Mouse (Mus musculus) lung, embryonic 16.5 days (tissue): ENCODE data around the gene Hoxa4. TPM values are rescaled to one million over a fixed set of nuclear protein-coding genes. Genes with fewer than 3 reads are reported as not detected.

ENCODE experiments used
- ATAC-seq: fragments of 200-750 bp; cut with Nextera tagmentation; 2 replicates; pipeline ENCODE4 v1.8.0; 2017; ENCODE audit warnings: low read depth, mild to moderate bottlenecking, moderate library complexity
- H3K27ac ChIP-seq: fragments of 300-500 bp; sonication (generic); 2 replicates; pipeline ENCODE4 v1.5.1; 2014; ENCODE audit warnings: mild to moderate bottlenecking, control low read depth, low read length
- H3K27me3 ChIP-seq: fragments of 300-500 bp; sonication (generic); 2 replicates; pipeline ENCODE4 v1.6.1; 2014; ENCODE audit warnings: low read depth, low read length, mixed read lengths; ENCODE audit not compliant: control insufficient read depth, insufficient read depth
- H3K36me3 ChIP-seq: fragments of 300-500 bp; sonication (generic); 2 replicates; pipeline ENCODE4 v1.6.1; 2014; ENCODE audit warnings: low read length; ENCODE audit not compliant: control insufficient read depth, insufficient read depth
- H3K4me1 ChIP-seq: fragments of 300-500 bp; sonication (generic); replicated peaks from 2 replicates; pipeline ENCODE4 v1.6.1; 2014; ENCODE audit warnings: low read length, mixed read lengths; ENCODE audit not compliant: control insufficient read depth, insufficient read depth
- H3K4me2 ChIP-seq: fragments of 300-500 bp; sonication (generic); 2 replicates; pipeline ENCODE4 v1.6.1; 2014; ENCODE audit warnings: low read depth, low read length, control low read depth
- H3K4me3 ChIP-seq: fragments of 300-500 bp; sonication (generic); 2 replicates; pipeline ENCODE4 v1.5.1; 2014; ENCODE audit warnings: mild to moderate bottlenecking, low read length, control low read depth
- H3K9ac ChIP-seq: fragments of 300-500 bp; sonication (generic); 2 replicates; pipeline ENCODE4 v1.6.1; 2014; ENCODE audit warnings: low read length, control low read depth
- H3K9me3 ChIP-seq: fragments of 300-500 bp; sonication (generic); 2 replicates; pipeline ENCODE4 v1.6.1; 2016; ENCODE audit warnings: low read length; ENCODE audit not compliant: control insufficient read depth
- WGBS: fragments of 180-500 bp; shearing (Covaris S2); extraction: QIAGEN DNeasy Blood & Tissue Kit; methylation state at CpG from one replicate; pipeline ENCODE4 v1.1.7; 2014; 5-methylcytosine and 5-hydroxymethylcytosine counted together
- polyA plus RNA-seq: library from polyadenylated mRNA; unstranded; fragments of >200 nt; fragmentation: Nextera tagmentation; extraction: Ambion mirVana; gene quantifications from 2 replicates; pipeline ENCODE4 v1.2.1, GENCODE M21; 2015

Hoxa4 gene
- polyA plus RNA-seq, 1 experiment from 2014 or later = 2.4 TPM

DNA sequence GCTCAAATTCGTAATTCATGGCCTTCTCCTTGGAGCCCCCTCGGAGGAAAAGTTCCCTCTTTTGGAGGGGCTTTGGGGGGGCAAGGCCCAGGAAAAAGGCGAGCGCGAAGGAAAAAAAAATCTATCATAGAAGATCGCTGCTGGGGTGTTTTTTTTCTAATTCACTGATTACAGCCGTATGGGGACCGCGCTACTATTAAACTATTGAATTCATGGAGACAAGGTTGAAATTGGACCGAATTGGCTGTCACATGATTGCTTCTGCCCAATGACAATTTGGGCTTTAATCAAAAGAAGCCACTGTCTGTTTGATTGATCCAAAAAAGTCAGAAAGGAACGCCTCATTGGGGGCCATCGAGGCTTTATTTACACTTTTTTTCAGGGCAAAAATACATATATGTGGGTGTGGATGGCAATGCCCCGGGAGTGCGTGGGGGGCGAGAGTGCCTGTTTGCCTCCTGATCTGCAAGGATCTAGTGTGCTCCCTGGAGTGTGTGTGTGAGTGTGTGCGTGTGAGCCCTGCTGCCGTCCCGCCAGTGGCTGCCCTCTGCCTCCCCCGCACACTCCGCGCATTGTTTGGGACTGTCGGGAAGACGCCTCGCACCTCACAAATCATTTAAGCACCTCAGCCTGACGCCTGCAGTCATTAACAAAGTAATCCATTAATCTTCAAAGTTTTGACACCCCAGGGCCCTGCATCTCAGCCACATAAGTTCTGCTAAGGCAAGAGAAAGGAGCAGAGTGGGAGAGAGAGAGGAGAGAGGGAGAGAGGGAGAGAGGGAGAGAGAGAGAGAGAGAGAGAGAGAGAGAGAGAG lies 26.7 kb downstream of the Hoxa4 start, which contains the start of gene Hoxa2:
Gene Hoxa2, minus strand, starts transcription at position 206 of the 815 bp plus-strand sequence.
- peak within 1 kb of the TSS; percentile 80 for H3K9ac ChIP-seq
- peaks cover 20% of the 10 kb centered on the region for H3K27me3 ChIP-seq
- H3K9me3 ChIP-seq = no peaks in the 10 kb centered on the region
- H3K36me3 ChIP-seq = no peaks in the 10 kb centered on the region
- under 1% methylated on average over 25 of the region's 25 CpGs for WGBS
- peak within 1 kb of the TSS; percentile 58 for H3K4me3 ChIP-seq
- peaks cover 7% of the 10 kb centered on the region for H3K4me1 ChIP-seq
- H3K4me2 ChIP-seq = peak within 1 kb of the TSS; percentile 96
- peak; percentile 55 for ATAC-seq
- H3K27ac ChIP-seq = peak within 1 kb of the TSS; percentile 96

DNA sequence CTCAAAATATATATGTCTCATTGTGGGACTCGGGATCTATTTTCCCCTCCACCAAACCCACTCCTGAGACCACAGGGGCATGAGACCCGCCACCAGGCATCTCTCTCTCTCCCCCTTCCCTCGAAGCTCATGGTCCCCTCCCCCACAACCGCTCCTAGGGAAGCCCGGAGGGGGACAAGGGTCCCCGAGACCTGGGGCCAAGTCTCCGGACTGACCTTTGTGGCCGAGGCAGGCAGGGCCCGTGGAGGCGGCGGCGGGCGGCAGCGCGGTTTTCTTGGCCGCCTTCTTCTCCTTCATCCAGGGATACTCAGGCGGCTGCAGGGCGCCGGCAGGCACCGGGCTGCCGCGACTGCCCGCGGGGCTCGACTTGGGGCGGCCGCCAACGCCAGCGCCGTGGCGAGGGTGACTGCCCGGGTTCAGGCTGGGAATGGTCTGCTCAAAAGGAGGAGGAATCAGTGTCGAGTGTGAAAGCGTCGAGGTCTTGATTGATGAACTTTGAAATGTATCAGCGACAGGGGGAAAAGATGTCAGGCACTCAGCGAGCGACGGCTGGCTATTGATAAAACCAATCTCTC lies 27.4 kb downstream of the Hoxa4 start:
- Histone ChIP-seq H3K4me3 (peak overlapping the region; percentile 58), H3K9ac (peak overlapping the region; percentile 80), H3K4me2 (peak overlapping the region; percentile 96), H3K9me3 (no peaks in the 10 kb centered on the region), H3K4me1 (peaks cover 10% of the 10 kb centered on the region), H3K27me3 (peaks cover 26% of the 10 kb centered on the region), H3K36me3 (no peaks in the 10 kb centered on the region), H3K27ac (peak overlapping the region; percentile 96)
- under 1% methylated on average over 39 of the region's 39 CpGs for WGBS
- peak; percentile 20; the same call in 1 of the 2 replicates for ATAC-seq

DNA sequence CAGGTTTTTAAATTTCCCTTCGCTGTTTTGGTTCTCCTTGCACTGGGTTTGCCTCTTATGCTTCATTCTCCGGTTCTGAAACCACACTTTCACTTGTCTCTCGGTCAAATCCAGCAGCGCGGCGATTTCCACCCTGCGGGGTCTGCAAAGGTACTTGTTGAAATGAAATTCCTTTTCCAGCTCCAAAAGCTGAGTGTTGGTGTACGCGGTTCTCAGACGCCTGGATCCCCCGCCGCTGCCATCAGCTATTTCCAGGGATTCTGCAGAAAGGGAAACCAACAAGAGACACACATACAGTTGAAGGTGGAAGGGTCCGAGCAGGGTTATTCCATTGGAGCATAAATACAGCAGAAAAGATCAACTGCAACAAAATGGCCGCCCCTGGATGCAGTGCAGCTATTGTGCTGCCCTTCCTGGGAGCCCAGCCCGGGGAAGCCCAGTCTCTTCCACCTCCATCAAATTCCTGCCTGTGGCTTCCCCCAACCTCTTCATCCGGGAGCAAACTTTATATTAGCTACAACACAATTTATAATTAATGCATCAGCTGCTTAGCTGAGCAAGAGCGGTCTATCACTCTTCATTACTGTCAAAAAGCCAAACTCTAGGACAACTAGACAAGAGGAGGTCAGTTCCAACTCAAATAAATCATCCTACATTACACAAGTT lies 28.1 kb downstream of the Hoxa4 start:
- Histone ChIP-seq H3K4me3 (peak overlapping the region; percentile 58), H3K36me3 (no peaks in the 10 kb centered on the region), H3K4me1 (peaks cover 13% of the 10 kb centered on the region), H3K27ac (peak overlapping the region; percentile 96), H3K4me2 (peak overlapping the region; percentile 96), H3K27me3 (peaks cover 26% of the 10 kb centered on the region), H3K9ac (peak overlapping the region; percentile 80), H3K9me3 (no peaks in the 10 kb centered on the region)
- peak; percentile 56 for ATAC-seq
- 3% methylated on average over 17 of the region's 17 CpGs for WGBS

DNA sequence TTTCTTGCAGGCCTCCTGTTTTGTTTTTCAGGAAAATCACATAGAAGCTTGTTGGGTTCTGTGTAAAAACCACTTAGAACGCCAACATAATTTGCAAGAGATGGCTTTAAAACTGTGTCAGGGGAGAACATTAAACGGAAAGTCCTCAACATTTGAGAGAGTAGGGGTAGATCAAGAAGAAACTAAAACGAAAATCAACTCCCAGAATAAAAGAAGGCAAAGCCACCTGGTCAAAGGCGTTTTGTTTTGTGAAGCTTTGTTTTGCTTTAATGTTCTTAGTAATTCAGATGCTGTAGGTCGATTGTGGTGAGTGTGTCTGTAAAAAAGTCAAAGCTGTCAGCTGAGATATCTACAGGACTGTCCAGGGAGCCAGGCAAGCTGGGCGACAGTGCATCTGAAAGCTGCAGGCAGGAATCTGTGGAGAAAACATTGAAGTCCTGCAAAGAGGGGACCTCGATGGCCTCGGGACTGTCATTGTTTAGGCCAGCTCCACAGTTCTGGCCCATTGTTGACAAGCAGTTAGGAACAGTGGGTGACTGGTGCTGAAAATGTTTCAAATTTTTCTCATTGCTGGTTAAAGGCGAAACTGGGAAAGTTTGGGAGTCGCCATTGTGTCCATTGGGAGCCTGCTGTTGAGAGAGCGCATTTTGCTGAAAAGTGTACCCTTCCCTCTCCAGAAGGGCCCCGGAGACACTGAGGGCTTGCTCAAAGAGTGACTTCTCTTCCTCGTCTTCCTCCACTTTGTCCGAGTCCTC lies 28.8 kb downstream of the Hoxa4 start:
- Histone ChIP-seq H3K4me2 (peak overlapping the region; percentile 96), H3K9me3 (no peaks in the 10 kb centered on the region), H3K4me1 (peaks cover 13% of the 10 kb centered on the region), H3K9ac (peak overlapping the region; percentile 80), H3K27ac (peak overlapping the region; percentile 96), H3K36me3 (no peaks in the 10 kb centered on the region), H3K27me3 (peaks cover 27% of the 10 kb centered on the region), H3K4me3 (peak overlapping the region; percentile 58)
- 8% methylated on average over 14 of the region's 14 CpGs for WGBS
- no peak for ATAC-seq

DNA sequence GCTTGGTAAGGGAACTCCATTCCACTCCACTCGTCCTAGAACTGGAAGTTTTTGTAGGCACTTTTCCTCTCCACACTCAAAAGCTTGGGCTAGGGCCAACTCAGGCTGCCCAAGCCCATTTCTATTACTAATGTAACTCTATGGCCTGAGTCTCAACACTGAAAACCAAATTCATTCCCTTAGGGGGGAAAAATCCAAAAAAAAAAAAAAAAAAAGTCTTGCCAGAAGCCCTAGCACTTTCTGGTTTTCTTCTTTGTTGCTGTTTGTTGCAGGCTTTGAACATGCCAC lies 29.5 kb downstream of the Hoxa4 start:
- Histone ChIP-seq H3K9ac (peak overlapping the region; percentile 11), H3K27me3 (peaks cover 33% of the 10 kb centered on the region), H3K4me2 (peak overlapping the region; percentile 96), H3K4me3 (peak overlapping the region; percentile 30), H3K36me3 (no peaks in the 10 kb centered on the region), H3K4me1 (peaks cover 13% of the 10 kb centered on the region), H3K9me3 (no peaks in the 10 kb centered on the region), H3K27ac (peak overlapping the region; percentile 73)
- ATAC-seq = no peak
- 4% methylated on average over 1 of the region's 1 CpGs for WGBS

DNA sequence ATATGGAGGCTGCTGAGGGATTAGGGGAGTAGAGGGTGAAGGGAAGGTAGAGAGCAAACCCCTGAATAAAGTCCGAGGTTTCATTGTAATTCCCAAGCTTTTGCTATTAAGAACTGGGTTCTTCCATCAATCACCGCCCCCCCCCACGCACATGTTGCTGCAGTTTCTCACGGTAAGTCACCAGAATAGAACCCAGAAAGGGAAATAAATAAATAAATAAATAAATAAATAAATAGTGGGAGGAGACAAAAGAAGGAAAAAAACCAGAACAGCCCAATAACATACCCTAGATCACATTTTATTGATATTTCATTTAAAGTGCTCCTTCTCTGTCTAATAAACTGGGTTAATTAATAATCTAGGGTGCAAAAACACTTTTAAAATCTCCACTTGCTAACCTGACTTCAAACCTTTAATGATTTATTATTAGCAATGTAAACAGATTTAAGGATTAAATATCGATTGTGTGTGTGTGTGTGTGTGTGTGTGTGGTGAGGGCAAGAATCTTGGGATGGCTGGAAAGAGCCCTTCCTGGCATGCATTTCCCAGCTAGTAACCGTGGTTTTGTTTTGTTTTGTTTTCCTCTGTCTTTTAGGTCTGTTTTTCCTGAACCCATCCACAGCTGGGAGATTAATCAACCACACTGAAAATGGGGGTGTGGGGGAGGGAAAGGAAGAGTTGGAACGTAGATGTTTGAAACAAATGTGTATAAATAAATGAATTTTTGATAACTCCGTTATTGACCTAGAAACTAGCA lies 30.0 kb downstream of the Hoxa4 start:
- Histone ChIP-seq H3K9me3 (no peaks in the 10 kb centered on the region), H3K4me2 (peak overlapping the region; percentile 96), H3K27me3 (peaks cover 34% of the 10 kb centered on the region), H3K4me3 (peak overlapping the region; percentile 80), H3K4me1 (peaks cover 10% of the 10 kb centered on the region), H3K9ac (peak overlapping the region; percentile 85), H3K36me3 (no peaks in the 10 kb centered on the region), H3K27ac (peak overlapping the region; percentile 98)
- ATAC-seq = no peak
- 9% methylated on average over 8 of the region's 8 CpGs for WGBS

DNA sequence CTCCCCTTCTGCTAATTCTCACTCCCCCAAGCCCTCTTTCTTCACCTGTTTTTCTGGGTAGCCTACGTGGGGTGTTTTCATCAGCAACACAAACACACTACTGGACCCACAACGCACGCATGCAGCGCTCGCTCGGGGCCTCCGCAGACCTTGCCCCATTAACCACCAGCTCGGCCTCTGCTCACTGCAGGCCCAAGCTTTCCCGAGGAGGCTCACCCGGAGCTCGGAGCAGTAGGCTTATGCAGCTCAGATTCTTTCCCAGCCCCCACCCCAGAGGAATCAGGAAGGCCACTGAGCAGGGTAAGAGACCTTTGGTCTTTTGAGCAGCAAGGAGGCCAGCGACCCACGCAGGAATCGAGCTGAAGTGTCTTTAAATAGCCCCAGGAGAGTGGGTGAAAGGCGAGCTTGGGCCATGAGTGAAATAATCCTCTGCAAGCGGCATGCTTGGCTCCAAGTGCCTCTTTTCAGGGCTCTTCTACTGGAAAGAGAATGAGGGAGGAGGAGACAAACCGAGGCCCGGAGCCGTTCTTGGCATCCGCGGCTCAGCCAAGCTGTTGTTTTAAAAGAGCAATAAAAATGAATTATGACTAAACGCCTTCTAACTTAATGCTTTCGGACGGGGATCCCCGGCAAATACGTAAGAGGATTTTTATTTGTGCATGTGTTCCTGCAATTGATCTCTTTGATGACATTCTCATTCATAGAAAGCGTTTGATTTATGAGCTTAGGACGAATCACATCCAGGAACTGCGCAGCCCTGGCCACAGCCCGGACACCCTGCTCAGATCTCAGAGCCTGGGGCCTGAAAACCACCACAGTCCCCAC lies 30.8 kb downstream of the Hoxa4 start:
- ATAC-seq = no peak
- 3% methylated on average over 30 of the region's 30 CpGs for WGBS
- Histone ChIP-seq H3K36me3 (no peaks in the 10 kb centered on the region), H3K4me3 (peak overlapping the region; percentile 80), H3K9ac (peak overlapping the region; percentile 85), H3K9me3 (no peaks in the 10 kb centered on the region), H3K4me1 (peaks cover 10% of the 10 kb centered on the region), H3K27ac (peak overlapping the region; percentile 98), H3K4me2 (peak overlapping the region; percentile 96), H3K27me3 (peaks cover 38% of the 10 kb centered on the region)

DNA sequence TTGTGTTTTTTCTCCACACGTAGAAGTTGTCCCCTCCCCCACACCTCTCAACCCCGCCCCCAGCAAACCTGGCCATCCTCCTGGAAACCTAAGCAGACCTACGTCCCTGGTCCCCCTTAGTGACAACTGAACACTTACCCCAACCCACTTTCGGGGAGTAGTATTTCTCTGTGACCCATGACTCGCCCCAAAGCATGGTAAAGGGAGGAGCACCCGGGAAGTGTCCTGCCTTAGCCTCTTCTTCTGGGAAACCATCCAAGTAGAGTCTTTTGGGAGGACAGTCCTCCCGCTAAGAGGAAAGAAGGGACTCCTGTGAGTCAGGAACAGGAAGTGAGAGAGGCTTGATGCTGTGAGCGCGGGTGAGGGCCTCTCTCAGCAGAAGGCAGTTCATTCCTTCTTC lies 31.6 kb downstream of the Hoxa4 start:
- Histone ChIP-seq H3K9ac (peak overlapping the region; percentile 85), H3K36me3 (no peaks in the 10 kb centered on the region), H3K27ac (peak overlapping the region; percentile 98), H3K4me3 (peak overlapping the region; percentile 80), H3K4me2 (peak overlapping the region; percentile 96), H3K27me3 (peaks cover 45% of the 10 kb centered on the region), H3K9me3 (no peaks in the 10 kb centered on the region), H3K4me1 (peaks cover 10% of the 10 kb centered on the region)
- WGBS = 7% methylated on average over 9 of the region's 9 CpGs
- ATAC-seq = no peak
